Mouse (Mus musculus) small intestine, adult 2 months (tissue): ENCODE data around the gene Tjp1. TPM values are rescaled to one million over a fixed set of nuclear protein-coding genes. Genes with fewer than 3 reads are reported as not detected.

Experiments used
- H3K27ac ChIP-seq: fragments of 200-500 bp; 2 replicates; pipeline ENCODE4 v1.5.1; 2012; ENCODE audit warnings: low read depth, low read length, control low read depth, inconsistent platforms; ENCODE audit not compliant: insufficient read depth
- H3K27me3 ChIP-seq: fragments of 200-500 bp; 2 replicates; pipeline ENCODE4 v1.6.1; 2012; ENCODE audit warnings: mild to moderate bottlenecking, moderate library complexity, low read length, inconsistent platforms; ENCODE audit not compliant: control insufficient read depth, insufficient read depth
- H3K36me3 ChIP-seq: fragments of 200-500 bp; 2 replicates; pipeline ENCODE4 v1.6.1; 2012; ENCODE audit warnings: mild to moderate bottlenecking, low read length, control low read depth, inconsistent platforms; ENCODE audit not compliant: control insufficient read depth, insufficient read depth
- H3K4me1 ChIP-seq: fragments of 200-500 bp; 2 replicates; pipeline ENCODE4 v1.6.1; 2012; ENCODE audit warnings: low read length, inconsistent platforms, mixed read lengths; ENCODE audit not compliant: control insufficient read depth, insufficient read depth, insufficient read length
- H3K4me3 ChIP-seq: fragments of 200-500 bp; 2 replicates; pipeline ENCODE4 v1.5.1; 2012; ENCODE audit warnings: low read depth, mild to moderate bottlenecking, control low read depth, inconsistent platforms, low read length, moderate library complexity
- CTCF ChIP-seq: fragments of 200-500 bp; IDR thresholded peaks from 2 replicates; pipeline ENCODE4 v1.5.1; 2012; ENCODE audit warnings: low read depth, mild to moderate bottlenecking, control low read depth, inconsistent platforms, low read length, moderate library complexity, mixed read lengths; ENCODE audit not compliant: insufficient replicate concordance, insufficient read length; ENCODE audit errors: extremely low read depth
- POLR2A ChIP-seq: fragments of 200-500 bp; IDR thresholded peaks from 2 replicates; pipeline ENCODE4 v1.6.1; 2012; ENCODE audit warnings: low read depth, mild to moderate bottlenecking, control low read depth, inconsistent platforms, low read length, moderate library complexity
- WGBS: fragments of 180-500 bp; shearing (Covaris S2); methylation state at CpG from one replicate; pipeline ENCODE4 v1.1.7; 2018; 5-methylcytosine and 5-hydroxymethylcytosine counted together
- polyA plus RNA-seq: library from polyadenylated mRNA; depleted of rRNA; stranded (reverse); fragments of >200 nt; gene quantifications from 2 replicates; pipeline ENCODE4 v1.2.3, GENCODE M21; 2012

Gene Tjp1
- polyA plus RNA-seq, 1 experiment: 13.2 TPM

- TF ChIP-seq CTCF (no peak), POLR2A (no peak)
- Histone ChIP-seq H3K27me3 (no peaks in the 10 kb centered on the region), H3K4me3 (no peak overlapping the region), H3K27ac (peak overlapping the region; percentile 84), H3K36me3 (no peaks in the 10 kb centered on the region), H3K4me1 (peaks cover 11% of the 10 kb centered on the region)
- WGBS: 11% methylated on average over 2 of the region's 2 CpGs
These were observed 71.5 kb downstream of the Tjp1 start for GRCm38 (mm10) chr7:65456031-65456430.

- Histone ChIP-seq H3K4me1 (peaks cover 11% of the 10 kb centered on the region), H3K36me3 (no peaks in the 10 kb centered on the region), H3K27me3 (no peaks in the 10 kb centered on the region), H3K27ac (peak overlapping the region; percentile 84), H3K4me3 (no peak overlapping the region)
- TF ChIP-seq POLR2A (no peak), CTCF (no peak)
- 28% methylated on average over 3 of the region's 3 CpGs for WGBS
These were observed 72.4 kb downstream of the Tjp1 start for GRCm38 (mm10) chr7:65455208-65455607.

GRCm38 (mm10) chr7:65454269-65454668 is 73.3 kb downstream of the Tjp1 start:
- Histone ChIP-seq H3K27ac (no peak overlapping the region), H3K27me3 (no peaks in the 10 kb centered on the region), H3K4me3 (no peak overlapping the region), H3K36me3 (no peaks in the 10 kb centered on the region), H3K4me1 (peaks cover 11% of the 10 kb centered on the region)
- WGBS: 44% methylated on average over 3 of the region's 3 CpGs
- TF ChIP-seq CTCF (no peak), POLR2A (no peak)

GRCm38 (mm10) chr7:65452246-65452645 is 75.3 kb downstream of the Tjp1 start:
- Histone ChIP-seq H3K4me3 (no peak overlapping the region), H3K27me3 (no peaks in the 10 kb centered on the region), H3K36me3 (no peaks in the 10 kb centered on the region), H3K4me1 (peaks cover 11% of the 10 kb centered on the region), H3K27ac (no peak overlapping the region)
- TF ChIP-seq POLR2A (no peak), CTCF (no peak)
- 77% methylated on average over 3 of the region's 3 CpGs for WGBS

DNA sequence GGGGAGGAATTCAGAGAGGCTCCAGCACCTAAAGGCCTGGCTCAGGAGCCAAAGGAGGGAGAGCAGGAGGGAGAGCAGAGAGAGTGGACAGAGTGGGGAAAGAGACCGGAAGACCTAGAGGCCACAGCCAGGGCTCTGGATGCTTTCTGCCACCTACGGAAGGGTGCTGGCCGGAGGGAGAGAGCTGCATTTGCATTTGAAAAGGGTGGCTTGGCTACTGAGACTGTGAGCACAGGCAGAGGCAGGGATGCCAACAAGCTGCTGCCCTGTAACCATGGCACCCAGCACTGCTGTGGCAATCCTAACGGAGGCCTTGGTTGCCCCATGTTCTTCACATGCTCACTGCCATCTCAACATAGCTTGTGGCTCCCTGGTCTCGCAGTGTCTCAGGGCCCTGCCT is 77.4 kb downstream of the Tjp1 start:
- H3K36me3 ChIP-seq: no peaks in the 10 kb centered on the region
- TF ChIP-seq POLR2A: no peak
- no peak for TF ChIP-seq CTCF
- no peak overlapping the region for H3K27ac ChIP-seq
- WGBS: 84% methylated on average over 5 of the region's 5 CpGs
- H3K4me3 ChIP-seq: no peak overlapping the region
- H3K4me1 ChIP-seq: peaks cover 4% of the 10 kb centered on the region; the same call in 1 of the 2 replicates
- H3K27me3 ChIP-seq: no peaks in the 10 kb centered on the region

DNA sequence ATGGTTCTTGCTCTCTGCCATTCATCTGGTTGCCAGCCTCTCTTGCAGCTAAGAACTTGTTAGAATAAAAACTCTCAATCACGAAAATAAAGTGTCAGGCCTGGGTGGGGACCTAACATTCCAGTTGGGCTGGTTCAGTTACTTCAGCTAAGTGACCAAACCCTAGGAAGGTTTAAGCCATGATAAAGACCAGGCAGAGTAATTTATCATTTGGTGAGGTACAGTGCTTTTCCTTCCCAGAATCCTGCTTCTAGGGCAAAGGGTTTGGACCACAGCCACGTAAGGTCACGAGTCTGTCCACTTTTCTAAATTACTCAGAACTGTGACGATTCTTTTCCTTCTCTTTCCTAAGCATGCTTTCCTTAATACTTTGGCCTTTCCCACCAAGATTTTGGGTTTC is 86.1 kb downstream of the Tjp1 start:
- TF ChIP-seq POLR2A (no peak), CTCF (no peak)
- Histone ChIP-seq H3K27ac (no peak overlapping the region), H3K27me3 (no peaks in the 10 kb centered on the region), H3K4me1 (peaks cover 12% of the 10 kb centered on the region; the same call in 1 of the 2 replicates), H3K4me3 (no peak overlapping the region), H3K36me3 (no peaks in the 10 kb centered on the region)
- 51% methylated on average over 4 of the region's 4 CpGs for WGBS

- Histone ChIP-seq H3K4me3 (no peak overlapping the region), H3K36me3 (no peaks in the 10 kb centered on the region), H3K27ac (no peak overlapping the region), H3K27me3 (no peaks in the 10 kb centered on the region), H3K4me1 (peaks cover 12% of the 10 kb centered on the region; the same call in 1 of the 2 replicates)
- TF ChIP-seq POLR2A (no peak), CTCF (no peak)
- 82% methylated on average over 8 of the region's 8 CpGs for WGBS
These were observed 88.1 kb downstream of the Tjp1 start for GRCm38 (mm10) chr7:65439518-65439917.
